Mouse (Mus musculus): ENCODE data around the gene Gkn2. TPM values are rescaled to one million over a fixed set of nuclear protein-coding genes. Genes with fewer than 3 reads are reported as not detected.

The Gkn2 gene
- not detected for polyA plus RNA-seq (2017; shearing (Covaris generic))

GRCm38 (mm10) chr6:87373057-87373456 is at the start of gene Gkn2:
TSS of gene Gkn2 (plus strand) at chr6:87373357.

GRCm38 (mm10) chr6:87335091-87335934 is 37.8 kb upstream of the Gkn2 start, which contains the start of gene Antxr1:
TSS of gene Antxr1 (minus strand) at chr6:87335821.

GRCm38 (mm10) chr6:87350829-87351228 is 22.3 kb upstream of the Gkn2 start, which contains the start of gene Gkn1:
TSS of gene Gkn1 (minus strand) at chr6:87350942.

DNA sequence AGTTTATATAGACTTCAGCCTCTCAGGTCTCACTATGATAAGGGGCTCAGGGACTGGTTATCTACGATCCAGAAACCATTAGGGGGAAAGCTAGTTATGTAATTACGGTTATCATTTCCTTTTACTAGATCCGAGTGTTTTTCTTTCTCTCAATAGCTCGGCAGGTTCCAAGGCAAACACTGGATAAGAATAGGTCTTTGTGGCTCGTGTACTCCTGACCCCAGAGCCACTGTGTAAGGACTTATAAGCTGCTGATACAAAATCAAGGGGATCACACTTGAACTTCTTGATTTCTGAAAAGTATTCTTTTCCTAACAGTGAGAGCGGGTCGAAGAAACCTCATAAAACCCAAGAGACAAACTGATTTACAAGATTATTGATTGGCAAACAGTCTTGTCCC is 15.7 kb downstream of the Gkn2 start, which contains the start of gene Gkn3:
TSS of gene Gkn3 (minus strand) at position 59 of the 400 bp plus-strand sequence.

DNA sequence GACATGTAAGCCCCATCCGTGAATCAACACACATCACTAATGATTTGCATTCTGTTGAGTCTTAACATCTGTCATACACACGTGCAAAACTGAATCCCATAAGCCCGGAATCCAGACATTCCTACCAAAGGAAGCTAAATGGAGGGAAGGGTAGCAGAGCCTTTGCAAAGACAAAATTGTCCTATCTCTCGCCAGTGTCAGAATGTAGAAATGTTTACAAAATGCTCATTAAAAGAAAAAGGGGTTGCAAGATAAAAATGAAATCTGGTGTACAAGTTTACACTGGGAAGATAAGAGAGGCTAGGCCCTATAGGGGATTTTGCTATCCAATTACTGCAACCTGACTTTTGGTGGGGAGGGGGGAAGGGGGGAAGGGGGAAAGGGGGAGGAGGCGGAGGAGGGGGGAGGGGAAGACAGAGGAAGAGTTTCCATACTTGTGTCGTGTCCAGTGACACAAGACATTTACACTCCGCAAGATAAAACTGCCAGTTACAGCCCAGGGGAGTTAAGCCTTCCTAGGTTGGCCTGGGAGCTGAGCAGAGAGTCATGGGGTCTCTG is 55.4 kb downstream of the Gkn2 start, which contains the start of gene Bmp10:
TSS of gene Bmp10 (plus strand) at position 508 of the 558 bp plus-strand sequence.

Other genes with a start within 250 kb of the Gkn2 start
- gene Antxr1, start 37.5 kb upstream of the Gkn2 start, polyA plus RNA-seq (2017; shearing (Covaris generic)), result 0.17 TPM
- gene Gkn1, start 22.4 kb upstream of the Gkn2 start, polyA plus RNA-seq (2017; shearing (Covaris generic)), result not detected
- not detected for gene Gkn3, start 15.6 kb downstream of the Gkn2 start, polyA plus RNA-seq (2017; shearing (Covaris generic))
- not detected for gene Bmp10, start 55.6 kb downstream of the Gkn2 start, polyA plus RNA-seq (2017; shearing (Covaris generic))
- 162 TPM for gene Arhgap25, start 159.9 kb downstream of the Gkn2 start, polyA plus RNA-seq (2017; shearing (Covaris generic))
- 0.11 TPM for gene Prokr1, start 217.4 kb downstream of the Gkn2 start, polyA plus RNA-seq (2017; shearing (Covaris generic))